Mouse (Mus musculus) ES-Bruce4 (cell line): Measurements from ENCODE around the gene Sft2d1.

Experiments
- CTCF ChIP-seq: IDR thresholded peaks from one replicate; pipeline ENCODE4 v1.8.1; 2011; ENCODE audit warnings: low read depth, low read length
- POLR2A ChIP-seq: IDR thresholded peaks from one replicate; pipeline ENCODE4 v1.8.1; 2011; ENCODE audit warnings: low read length; ENCODE audit not compliant: insufficient read depth

- TF ChIP-seq CTCF = no peak
- TF ChIP-seq POLR2A = no peak
These were observed 12.6 kb upstream of the Sft2d1 start for GRCm38 (mm10) chr17:8298281-8298680.
